Mouse (Mus musculus) megakaryocyte, embryonic 14.5 days (primary cell): ENCODE results near the gene Cd93.

Experiments used
- FLI1 ChIP-seq: IDR thresholded peaks from 2 replicates; pipeline ENCODE4 v1.6.1; 2012; ENCODE audit warnings: low read length, inconsistent platforms, mixed read lengths
- GATA1 ChIP-seq: IDR thresholded peaks from 3 replicates; pipeline ENCODE4 v1.6.1; 2012; ENCODE audit warnings: mixed read lengths, low read length, inconsistent platforms, borderline replicate concordance

- TF ChIP-seq GATA1: no peak
- TF ChIP-seq FLI1: no peak
These were observed 7.1 kb downstream of the Cd93 start for GRCm38 (mm10) chr2:148436285-148436684.
